Mouse (Mus musculus) adrenal gland, postnatal 10 days (tissue): ENCODE data around the gene Asphd1. TPM values are rescaled to one million over a fixed set of nuclear protein-coding genes. Genes with fewer than 3 reads are reported as not detected.
"Not testable (repeated sequence)": the region's sequence is repeated elsewhere in the genome, so short reads cannot be mapped to it uniquely, and the experiment has no call there.

Experiments
- DNase-seq: peaks from one replicate; pipeline ENCODE4 v3.0.0; 2021; ENCODE audit warnings: mixed read lengths
- total RNA-seq, 2 experiments: library from RNA; stranded (reverse); gene quantifications; 2 replicates each; pipeline ENCODE4 v1.2.3; 2021

Asphd1 gene
- total RNA-seq, 2 experiments from 2014 or later: 1.9 to 2.0 TPM

GRCm38 (mm10) chr7:126950647-126951615 lies 1.5 kb upstream of the Asphd1 start:
- no peak for DNase-seq

DNA sequence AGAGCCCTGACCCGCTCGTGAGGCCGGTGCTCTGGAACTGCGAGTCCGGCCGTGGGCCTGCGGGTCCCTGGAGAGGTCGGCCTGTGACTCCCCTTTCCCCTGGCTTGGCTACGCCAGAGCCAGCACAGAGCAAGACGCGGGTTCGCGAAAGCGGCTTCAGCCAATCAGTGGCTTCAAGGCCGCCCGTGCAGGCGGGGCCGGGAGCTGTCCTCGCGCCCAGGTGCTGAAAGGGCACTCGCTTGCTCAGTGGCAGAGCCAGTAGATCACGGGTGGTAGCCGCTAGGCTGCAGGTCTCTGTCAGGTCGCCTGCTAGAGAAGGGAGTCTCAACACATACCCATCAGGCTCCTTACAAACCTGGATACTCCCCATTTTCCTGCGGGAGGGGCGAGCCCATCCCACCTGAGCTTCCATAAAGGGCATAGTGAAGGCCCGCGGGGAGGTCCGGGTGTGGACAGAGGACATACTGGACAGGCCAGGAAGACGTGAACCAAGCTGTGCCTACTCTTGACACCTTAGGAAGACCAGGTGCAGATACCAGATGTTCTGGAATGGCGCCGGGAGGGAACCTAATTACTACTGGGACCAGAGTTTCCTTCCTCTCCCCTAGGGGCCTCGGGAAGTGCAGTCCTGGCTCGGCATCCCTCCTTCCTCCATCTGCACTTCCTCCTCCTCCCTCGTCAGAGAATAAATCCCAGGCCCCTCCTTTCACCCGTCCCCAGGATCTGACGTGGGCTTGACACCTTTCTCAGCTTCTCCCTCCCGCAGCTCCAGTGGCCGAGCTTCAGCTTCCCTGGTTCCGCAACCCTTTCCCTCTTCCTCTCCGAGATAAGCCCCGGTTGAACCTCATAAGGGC lies 638 bp upstream of the Asphd1 start, which contains the start of gene Sez6l2:
Gene Sez6l2 (plus strand): TSS at position 771 of the 854 bp plus-strand sequence.
- peak; percentile 98 for DNase-seq

DNA sequence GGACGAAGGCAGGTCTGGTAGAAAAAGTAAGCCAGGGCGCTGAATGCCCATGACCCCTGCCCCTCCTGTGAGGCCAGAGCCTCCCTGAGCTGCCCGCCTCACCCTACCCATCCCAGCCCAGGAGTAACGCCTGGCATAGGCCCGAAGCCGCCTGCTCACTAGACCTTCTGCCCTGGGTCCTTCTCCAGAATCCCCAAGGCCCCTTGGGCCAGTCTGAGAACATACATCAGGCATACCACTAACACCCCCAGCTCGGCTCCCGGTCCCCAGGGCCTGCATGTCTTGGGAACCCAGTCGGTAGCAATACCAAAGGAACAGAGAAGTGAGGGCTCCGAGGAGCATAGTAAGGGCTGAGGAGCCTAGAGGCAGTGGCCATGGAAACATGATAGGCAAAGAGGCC lies 756 bp downstream of the Asphd1 start:
- no peak for DNase-seq

DNA sequence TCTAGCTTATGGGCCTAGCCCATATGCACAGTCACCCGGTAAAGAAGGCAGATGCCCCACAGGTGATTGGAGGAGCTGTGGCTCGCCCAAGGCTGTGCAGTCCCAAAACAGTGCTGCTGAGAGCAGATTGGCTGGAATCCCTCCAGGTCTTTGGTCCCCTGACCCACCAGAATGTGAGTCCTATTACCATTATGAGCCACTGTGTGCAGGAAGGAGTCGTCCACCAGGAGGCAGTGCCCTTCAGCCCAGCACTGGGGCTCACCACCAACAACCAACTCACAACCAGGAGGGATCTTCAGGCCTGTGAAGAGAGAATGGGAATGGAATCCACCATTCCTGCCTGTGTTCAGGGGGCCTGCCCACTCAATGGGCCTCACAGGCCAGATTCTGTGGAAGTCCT lies 2.9 kb downstream of the Asphd1 start:
- DNase-seq: peak; percentile 51

GRCm38 (mm10) chr7:126941801-126942200 lies 7.6 kb downstream of the Asphd1 start:
- DNase-seq: no peak

DNA sequence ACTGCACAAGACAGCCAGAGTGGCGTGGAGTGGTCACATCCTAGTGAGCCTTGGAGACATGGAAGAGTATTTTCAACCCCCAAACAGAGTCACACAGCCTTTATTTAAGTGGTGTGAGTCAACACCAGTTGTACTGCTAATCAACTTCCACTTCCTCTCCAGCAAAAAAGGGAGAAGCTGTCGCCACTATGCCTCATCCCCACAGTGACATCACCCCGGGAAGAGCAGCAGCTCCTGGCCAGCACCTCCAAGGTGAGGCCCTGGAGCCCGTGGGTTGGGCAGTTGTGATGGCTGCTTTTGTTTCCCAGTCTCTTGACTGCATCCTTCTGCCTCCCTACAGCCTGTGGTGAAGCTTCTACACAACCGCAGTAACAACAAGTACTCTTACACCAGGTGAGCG lies 8.2 kb downstream of the Asphd1 start:
- DNase-seq: no peak

GRCm38 (mm10) chr7:126932652-126933051 lies 16.7 kb downstream of the Asphd1 start:
- DNase-seq: no peak

GRCm38 (mm10) chr7:126929046-126929445 lies 20.3 kb downstream of the Asphd1 start:
- DNase-seq: peak; percentile 55

GRCm38 (mm10) chr7:126928384-126929037 lies 20.9 kb downstream of the Asphd1 start, which contains the start of gene Kctd13:
Kctd13 (plus strand) TSS chr7:126928879.
- peak; percentile 96 for DNase-seq

DNA sequence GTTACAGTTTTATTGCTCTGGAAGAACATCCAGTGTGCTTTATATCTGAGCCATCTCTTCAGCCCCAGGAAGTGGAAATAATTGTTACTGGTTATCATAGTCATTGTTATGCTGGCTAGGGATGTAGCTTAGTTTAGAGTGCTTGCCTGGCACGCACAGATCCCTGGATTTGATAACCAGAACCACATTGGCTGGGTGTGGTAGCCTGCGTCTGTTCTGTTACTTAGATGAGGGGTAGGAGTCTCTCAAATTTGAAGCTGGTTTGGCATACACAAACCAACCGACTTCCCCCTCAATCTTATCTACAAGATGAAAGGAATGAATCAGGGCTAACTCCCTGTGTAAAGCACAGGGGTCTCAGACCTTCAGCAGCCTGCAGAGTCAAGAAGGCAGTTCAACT lies 23.1 kb downstream of the Asphd1 start:
- DNase-seq: no peak

DNA sequence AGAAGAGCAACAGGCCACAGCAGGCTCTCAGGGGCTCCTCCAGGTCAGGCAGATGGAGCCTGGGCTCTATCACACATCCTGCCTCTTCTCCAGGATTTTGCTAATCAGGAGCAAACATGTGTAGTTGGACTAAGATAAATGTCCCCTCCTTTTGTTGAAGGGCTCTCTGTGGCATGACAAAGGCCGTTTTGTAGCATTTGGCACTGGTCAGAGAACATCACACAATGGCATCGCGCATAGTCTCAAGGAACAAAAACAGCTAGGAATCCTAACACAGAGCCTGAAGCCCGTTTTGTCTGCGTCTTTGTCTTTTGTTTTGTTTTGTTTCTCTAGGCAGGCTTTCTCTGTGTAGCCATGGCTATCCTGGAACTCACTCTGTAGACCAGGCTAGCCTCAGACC lies 25.4 kb downstream of the Asphd1 start:
- DNase-seq: no peak

- DNase-seq: peak; percentile 59
These were observed 26.7 kb downstream of the Asphd1 start, which contains the start of gene Tmem219 for GRCm38 (mm10) chr7:126922624-126923060. Tmem219 (minus strand) TSS chr7:126922917.

DNA sequence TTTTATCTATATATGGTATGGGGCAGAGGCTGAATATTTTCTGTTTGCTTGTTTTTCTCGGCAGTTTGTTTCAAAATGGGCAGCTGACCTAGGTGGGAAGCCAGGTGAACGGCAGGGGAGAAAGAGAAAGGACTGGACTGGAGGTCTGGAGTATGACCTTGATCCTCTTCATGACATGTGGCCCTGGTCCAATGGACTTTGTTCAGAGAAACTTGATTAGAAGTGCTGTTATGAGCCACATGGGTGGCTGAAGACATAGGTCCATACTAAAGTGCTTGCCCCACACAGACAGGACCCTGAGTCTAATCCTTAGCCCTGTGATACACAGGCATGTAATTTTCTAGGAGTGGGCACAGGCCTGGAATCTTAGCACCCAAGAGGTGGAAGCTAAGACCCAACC lies 27.8 kb downstream of the Asphd1 start:
- no peak for DNase-seq

- DNase-seq: peak; percentile 39
These were observed 29.4 kb downstream of the Asphd1 start for GRCm38 (mm10) chr7:126919973-126920372.

GRCm38 (mm10) chr7:126918356-126918755 lies 31.0 kb downstream of the Asphd1 start:
- DNase-seq: not testable (repeated sequence)

GRCm38 (mm10) chr7:126914844-126915243 lies 34.5 kb downstream of the Asphd1 start:
- DNase-seq: no peak

DNA sequence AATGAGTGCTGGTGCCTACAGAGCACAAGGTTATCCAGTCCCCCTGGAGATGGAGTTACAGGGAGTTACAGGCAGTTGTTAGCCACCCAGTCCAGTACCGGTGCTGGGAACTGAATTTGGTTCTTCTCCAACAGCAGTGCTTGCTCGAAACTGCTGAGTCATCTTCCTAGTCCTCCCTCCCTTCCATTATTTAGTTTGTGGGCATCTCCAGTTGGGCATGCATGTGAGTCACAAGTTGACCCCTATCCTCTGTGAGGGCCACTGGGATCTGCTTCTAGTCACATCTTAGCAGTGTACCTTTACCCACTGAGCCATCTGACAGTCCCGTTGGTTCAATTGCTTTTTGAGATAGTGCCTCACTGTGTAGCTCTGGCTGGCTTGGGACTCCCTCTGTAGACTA lies 43.8 kb downstream of the Asphd1 start:
- no peak for DNase-seq

DNA sequence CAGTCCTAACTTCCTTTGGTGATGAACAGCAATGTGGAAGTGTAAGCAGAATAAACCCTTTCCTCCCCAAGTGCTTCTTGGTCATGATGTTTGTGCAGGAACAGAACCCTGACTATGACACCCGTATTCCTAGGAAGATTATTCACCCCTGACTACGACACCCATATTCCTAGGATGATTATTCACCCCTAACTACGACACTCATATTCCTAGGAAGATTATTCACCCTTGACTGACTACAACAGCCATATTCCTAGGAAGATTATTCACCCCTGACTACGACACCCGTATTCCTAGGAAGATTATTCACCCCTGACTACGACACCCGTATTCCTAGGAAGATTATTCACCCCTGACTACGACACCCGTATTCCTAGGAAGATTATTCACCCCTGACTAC lies 49.6 kb downstream of the Asphd1 start:
- not testable (repeated sequence) for DNase-seq

- DNase-seq: peak; percentile 99
These were observed 51.0 kb downstream of the Asphd1 start for GRCm38 (mm10) chr7:126898102-126898990.

DNA sequence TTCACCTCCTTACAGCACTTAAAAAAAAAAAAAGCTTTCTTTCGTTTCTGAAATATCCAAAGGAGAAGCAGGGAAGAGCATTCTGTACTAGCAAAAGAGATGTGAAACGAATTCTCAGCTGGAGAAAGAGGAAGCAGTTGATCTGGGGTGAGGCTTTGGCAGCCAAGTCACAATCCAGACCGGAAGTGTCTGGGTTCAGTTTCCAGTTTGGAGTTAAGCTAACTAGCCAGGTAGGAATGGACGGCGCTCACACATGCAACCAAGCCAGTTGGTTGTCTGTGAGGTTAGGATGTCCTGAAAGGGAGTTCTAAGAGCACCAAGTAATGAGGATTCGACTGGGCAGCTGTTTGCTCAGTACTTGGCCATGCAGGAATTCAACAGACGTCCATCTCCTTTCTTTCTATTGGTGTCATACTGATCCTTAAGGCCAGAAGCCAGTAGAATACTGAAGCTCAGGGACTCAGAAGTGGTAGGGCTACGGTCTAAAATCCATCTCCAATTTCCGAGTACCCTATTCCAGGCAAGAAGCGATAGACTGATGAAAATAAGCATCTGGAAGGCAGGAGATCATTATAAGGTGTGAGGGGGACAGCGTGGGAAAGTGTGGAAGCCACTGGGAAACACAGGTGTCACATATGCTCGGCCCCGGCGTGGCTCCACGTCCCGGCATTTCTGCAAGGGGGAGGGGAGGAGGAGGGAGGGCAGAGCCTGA lies 51.8 kb downstream of the Asphd1 start:
- no peak for DNase-seq
